12 mouse cellular contexts compared by ENCODE assay signal in the genomic region with DNA sequence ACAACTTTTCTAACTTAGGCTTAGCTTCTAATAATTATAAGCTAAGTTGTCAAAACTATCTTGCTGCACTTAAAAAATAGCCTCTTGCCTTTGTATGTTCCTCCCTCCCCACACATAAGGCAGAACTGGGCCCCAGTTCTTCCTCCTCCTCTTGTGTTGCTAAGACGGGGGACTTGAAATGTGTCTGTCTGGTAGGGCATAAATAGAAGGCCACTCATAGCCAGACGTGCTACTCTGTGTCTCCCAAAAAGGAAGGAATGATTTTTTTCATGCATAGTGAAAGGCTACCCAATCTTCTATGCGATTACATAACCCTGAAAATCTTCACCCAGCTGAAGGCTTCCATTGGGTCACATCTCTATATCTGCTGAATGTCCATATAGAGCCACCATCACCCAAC.
"Had no signal": no experiment of that assay in that cellular context is flagged by ENCODE, and none has a peak within 500 bp of the region (broad histone marks: within the 10 kb centered on the region; RNA-seq: fewer than 3 reads in every experiment).

No protein-coding gene starts in this region.

- DNase-seq: retina, postnatal 1 day; right cerebral cortex, adult 18-20 months; right cerebral cortex, postnatal 14 days; right cerebral cortex, postnatal 25 days; right cerebral cortex, postnatal 4 days; spleen, adult 18-20 months; thymus, adult 18-20 months; thymus, adult 2 months; thymus, postnatal 14 days; thymus, postnatal 25 days; thymus, postnatal 36 days; thymus, postnatal 4 days had no signal
